Mouse (Mus musculus): ENCODE data around the gene Lonrf2.

- TF ChIP-seq TAL1 (IDR thresholded peaks at IDR 0.05; ENCODE audit: low read length) = no peak
- no peak for TF ChIP-seq GATA1 (IDR thresholded peaks at IDR 0.05; ENCODE audit: low read length)
These were observed 14.1 kb upstream of the Lonrf2 start for GRCm38 (mm10) chr1:38850650-38851049.
